Mouse (Mus musculus) WW6 (cell line): ENCODE results near the gene Ifit1.
"Not testable (repeated sequence)": the region's sequence is repeated elsewhere in the genome, so short reads cannot be mapped to it uniquely, and the experiment has no call there.

ENCODE experiments used
- DNase-seq: peaks from one replicate; pipeline ENCODE4 v3.0.0-alpha.2; 2013; ENCODE audit warnings: low read depth, low spot score

Ifit1 gene

DNA sequence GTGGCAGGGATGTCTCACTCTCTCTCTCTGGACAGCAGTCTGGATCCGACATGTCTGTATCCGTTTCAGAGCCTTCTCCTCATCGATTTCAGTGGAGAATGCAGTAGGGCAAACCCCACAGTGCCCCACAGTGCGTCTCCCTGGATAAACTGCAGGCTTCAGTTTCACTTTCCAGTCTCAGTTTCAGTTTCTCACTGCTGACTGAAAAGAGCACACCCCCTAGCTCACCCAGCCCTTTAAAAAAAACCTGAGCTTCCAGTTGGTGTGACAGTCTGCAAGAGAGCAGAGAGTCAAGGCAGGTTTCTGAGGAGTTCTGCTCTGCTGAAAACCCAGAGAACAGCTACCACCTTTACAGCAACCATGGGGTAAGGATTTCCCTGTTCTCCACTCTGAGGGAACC, at the start of gene Ifit1, which contains the start of gene Ifit1bl2:
Ifit1 (plus strand) TSS at position 249 of the 400 bp plus-strand sequence.
Ifit1bl2 (minus strand) TSS at position 121 of the 400 bp plus-strand sequence.
- no peak for DNase-seq

DNA sequence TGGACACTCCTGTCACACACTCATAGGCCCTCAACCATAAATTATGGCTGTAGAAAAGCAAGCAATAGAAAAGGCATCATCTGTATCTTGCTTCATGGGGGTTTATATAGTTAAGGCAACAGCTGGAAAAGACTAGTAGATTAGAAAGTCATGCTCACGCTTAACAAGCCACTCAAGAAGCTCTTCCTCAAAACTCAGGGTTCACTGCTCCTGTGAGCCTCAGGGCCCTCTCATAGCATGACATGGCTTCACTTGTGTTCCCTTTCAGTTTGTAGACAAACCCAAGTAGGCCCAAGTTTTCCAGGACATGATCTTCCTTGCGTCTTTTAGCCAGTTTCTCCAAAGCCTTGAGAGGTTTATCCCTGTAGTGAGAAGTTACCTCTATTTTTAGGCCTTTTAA, 47.2 kb upstream of the Ifit1 start:
- DNase-seq: no peak

DNA sequence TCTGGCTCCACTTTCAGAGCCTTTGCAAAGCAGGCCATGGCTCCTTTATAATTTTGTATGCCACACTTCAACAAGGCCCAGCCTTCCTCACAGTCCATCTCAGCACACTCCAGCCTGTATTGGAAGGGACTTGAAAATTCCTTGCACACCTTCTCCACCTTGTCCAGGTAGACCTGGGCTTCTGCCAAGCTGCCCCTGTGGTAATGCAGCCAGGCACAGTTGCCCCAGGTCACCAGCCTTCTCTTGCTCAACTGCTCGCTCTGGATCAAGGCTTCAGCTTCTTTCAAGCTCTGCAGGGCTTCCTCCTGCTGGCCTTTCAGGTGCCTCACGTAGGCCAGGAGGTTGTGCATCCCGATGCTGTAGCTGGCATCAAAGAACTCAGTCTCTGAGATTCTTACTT, 46.1 kb upstream of the Ifit1 start:
- not testable (repeated sequence) for DNase-seq

GRCm38 (mm10) chr19:34596811-34597210, 43.9 kb upstream of the Ifit1 start:
- DNase-seq: no peak

- no peak for DNase-seq
These were observed 42.3 kb upstream of the Ifit1 start for GRCm38 (mm10) chr19:34598341-34598740.

DNA sequence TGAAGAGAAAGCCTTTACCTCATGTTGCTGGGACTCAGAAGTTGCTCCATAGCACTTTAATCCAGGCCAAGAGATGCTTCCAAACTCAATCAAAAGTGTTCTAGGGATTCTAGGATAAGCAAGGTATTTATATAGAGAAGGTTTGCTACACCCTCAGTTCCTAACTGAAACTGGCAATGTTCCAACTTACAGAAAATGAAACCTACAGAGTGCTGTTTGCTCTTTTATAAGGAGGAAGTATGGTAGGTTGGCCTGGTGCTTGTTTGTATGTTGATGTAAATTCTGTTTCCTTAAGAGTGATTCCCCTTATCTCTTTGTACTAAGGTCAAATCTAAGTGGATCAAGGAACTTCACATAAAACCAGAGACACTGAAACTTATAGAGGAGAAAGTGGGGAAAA, 41.4 kb upstream of the Ifit1 start:
- DNase-seq: not testable (repeated sequence)

GRCm38 (mm10) chr19:34601888-34602287, 38.8 kb upstream of the Ifit1 start, which contains the start of gene Ifit1bl1:
Gene Ifit1bl1 (minus strand): TSS chr19:34601956.
- not testable (repeated sequence) for DNase-seq

- no peak for DNase-seq
These were observed 35.2 kb upstream of the Ifit1 start for GRCm38 (mm10) chr19:34605472-34605871.

- DNase-seq: not testable (repeated sequence)
These were observed 33.2 kb upstream of the Ifit1 start, which contains the start of gene Ifit3b for GRCm38 (mm10) chr19:34607237-34608051. Gene Ifit3b (plus strand): TSS chr19:34607970.

- DNase-seq: not testable (repeated sequence)
These were observed 30.6 kb upstream of the Ifit1 start for GRCm38 (mm10) chr19:34610118-34610517.

GRCm38 (mm10) chr19:34612243-34613001, 28.2 kb upstream of the Ifit1 start:
- DNase-seq: not testable (repeated sequence)

DNA sequence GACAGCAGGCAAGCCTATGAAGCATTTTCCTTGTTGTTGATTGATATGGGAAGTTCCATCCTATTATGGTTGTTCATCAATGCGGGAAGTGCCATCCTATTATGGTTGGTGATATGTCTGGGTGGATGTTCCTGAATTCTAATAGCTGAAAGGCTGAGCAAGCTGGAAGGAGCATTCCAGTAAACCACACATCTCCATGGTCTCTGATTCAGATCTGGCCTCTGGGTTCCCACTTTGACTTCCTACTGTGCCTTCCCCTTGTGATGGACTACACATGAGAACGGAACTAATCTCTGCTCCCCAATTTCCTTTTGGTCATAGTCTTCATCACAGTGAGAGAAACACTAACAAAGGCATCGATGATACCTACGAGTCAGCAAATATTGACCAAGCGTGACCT, 19.8 kb upstream of the Ifit1 start:
- DNase-seq: no peak

DNA sequence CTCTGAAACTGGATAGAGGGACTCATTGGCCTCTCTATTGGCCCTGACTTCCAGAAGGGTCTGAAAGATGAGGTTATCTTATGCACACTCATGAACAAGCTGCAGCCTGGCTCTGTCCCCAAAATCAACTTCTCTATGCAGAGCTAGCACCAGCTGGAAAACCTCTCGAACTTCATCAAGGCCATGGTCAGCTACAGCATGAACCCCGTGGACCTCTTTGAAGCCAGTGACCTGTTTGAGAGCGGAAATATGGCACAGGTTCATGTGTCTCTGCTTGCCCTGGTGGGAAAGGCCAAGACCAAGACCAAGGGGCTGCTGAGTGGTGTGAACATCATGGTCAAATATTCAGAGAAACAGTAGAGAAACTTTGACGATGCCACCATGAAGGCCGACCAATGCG, 16.9 kb upstream of the Ifit1 start:
- DNase-seq: no peak

- DNase-seq: no peak
These were observed 16.0 kb upstream of the Ifit1 start for GRCm38 (mm10) chr19:34624663-34625062.

DNA sequence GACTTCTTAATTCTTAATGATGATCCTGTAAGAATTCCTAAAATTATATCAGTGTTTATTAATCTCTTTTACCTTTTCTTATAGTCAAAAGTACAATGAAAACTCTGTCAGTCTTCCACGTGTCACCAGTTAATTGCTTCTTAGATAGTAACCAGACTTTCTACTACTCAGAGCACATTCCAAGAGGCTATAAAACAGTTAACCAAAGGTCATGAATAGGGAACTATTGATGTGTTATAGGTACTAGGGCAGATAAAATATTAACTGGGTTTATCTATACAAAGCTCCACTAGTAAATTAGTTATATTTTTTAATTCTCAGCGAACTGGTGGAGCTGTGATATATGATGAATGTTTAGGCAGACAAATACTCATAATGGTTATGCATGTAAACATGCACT, 13.2 kb upstream of the Ifit1 start:
- no peak for DNase-seq

- no peak for DNase-seq
These were observed 9.2 kb upstream of the Ifit1 start for GRCm38 (mm10) chr19:34631487-34631886.

DNA sequence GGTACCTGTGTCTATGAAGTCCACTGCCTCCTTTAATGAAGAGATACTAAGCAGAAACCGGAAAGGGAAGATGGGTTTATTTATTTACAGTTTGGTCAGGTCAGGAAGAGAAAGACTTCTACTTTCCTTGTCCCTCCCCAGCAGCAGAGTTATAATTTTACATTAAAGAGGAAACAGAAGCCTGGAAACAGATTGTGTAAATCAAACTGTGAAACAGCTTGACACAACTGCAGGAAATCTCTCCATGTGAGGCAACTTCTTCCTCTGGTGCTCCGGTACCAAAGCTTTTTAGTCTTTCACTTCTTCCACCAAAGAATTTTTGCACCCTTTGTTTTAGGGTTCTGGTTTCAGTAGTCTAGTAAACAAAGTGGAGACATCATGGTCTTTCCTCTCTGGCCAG, 7.2 kb upstream of the Ifit1 start:
- DNase-seq: no peak

GRCm38 (mm10) chr19:34636933-34637557, 3.6 kb upstream of the Ifit1 start:
- DNase-seq: no peak

DNA sequence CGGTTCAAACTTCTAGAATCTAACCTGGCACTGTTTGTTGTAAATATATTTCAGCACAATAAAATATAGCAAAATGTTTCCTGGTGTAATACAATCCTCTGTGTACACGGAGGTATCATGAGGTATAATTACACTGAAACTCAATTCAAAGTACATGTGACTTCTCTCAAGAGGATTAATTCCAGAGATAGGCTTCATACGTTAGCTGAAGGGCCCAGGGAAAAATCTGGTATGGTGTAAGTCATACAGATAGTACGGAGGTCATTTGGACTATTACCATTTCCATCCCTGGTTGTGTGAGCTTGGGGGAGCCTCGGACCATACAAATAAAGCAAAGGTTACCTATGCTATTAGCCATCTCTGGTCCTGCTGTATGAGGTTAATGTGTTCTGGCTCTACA, 1.9 kb downstream of the Ifit1 start:
- DNase-seq: no peak

DNA sequence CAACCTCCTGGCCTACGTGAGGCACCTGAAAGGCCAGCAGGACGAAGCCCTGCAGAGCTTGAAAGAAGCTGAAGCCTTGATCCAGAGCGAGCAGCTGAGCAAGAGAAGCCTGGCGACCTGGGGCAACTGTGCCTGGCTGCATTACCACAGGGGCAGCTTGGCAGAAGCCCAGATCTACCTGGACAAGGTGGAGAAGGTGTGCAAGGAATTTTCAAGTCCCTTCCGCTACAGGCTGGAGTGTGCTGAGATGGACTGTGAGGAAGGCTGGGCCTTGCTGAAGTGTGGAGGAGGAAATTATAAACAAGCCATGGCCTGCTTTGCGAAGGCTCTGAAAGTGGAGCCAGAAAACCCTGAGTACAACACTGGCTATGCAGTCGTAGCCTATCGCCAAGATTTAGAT, 7.0 kb downstream of the Ifit1 start:
- DNase-seq: not testable (repeated sequence)

DNA sequence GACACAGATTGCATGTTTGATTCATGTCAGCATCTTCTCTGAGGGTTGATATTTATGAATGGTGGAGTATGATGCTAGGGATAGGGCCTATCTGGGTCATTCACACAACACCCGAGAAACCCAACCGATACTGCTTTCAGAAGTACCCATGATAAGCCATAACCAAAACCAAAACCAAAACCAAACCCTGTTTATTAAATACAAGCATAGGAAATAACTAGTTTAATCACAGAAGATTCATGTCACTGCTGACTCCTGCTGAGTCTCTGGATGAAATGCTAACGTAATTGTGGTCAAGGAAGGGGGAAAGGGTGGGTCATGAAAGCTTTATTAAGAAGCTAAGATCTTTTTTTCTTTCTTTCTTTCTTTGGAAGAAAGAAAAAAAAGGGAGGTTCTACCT, 9.6 kb downstream of the Ifit1 start:
- no peak for DNase-seq

- DNase-seq: no peak
These were observed 10.3 kb downstream of the Ifit1 start for GRCm38 (mm10) chr19:34650997-34651396.
